Mouse (Mus musculus): ENCODE data around the gene Gimap1. TPM values are rescaled to one million over a fixed set of nuclear protein-coding genes. Genes with fewer than 3 reads are reported as not detected.

Gimap1 gene
- polyA plus RNA-seq, 1 experiment from 2014 or later = 6.1 TPM

DNA sequence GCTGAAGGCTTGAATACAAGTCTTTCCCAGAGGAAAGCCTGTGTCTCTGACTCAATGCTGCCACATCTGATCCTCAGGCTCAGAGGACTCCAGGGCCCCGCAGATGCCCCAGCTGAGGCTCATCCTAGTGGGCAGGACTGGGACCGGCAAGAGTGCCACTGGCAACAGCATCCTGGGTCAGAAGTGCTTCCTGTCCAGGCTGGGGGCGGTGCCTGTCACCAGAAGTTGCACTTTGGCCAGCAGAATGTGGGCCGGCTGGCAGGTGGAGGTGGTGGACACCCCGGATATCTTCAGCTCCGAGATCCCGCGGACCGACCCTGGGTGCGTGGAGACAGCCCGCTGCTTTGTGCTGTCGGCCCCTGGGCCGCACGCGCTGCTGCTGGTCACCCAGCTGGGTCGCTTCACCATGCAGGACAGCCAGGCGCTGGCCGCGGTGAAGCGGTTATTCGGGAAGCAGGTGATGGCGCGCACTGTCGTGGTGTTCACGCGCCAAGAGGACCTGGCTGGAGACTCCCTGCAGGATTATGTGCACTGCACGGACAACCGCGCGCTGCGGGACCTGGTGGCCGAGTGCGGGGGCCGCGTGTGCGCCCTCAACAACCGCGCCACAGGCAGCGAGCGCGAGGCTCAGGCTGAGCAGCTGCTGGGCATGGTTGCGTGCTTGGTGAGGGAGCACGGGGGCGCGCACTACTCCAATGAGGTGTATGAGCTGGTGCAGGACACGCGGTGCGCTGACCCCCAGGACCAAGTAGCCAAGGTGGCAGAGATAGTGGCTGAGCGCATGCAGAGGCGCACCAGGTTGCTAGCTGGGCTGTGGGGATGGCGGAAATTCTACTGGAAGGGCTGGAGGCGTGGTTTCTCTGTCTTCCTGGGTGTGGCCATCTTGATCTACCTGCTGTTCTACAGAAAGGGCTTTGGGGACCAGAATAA is 3.8 kb downstream of the Gimap1 start:
- H3K27ac ChIP-seq (ENCODE audit: low read depth, low read length) = no peak overlapping the region
- peak overlapping the region; percentile 49 for H3K4me3 ChIP-seq (ENCODE audit: low read depth, low read length)
- no peaks in the 10 kb centered on the region for H3K9me3 ChIP-seq (ENCODE audit: control insufficient read depth, low read length)
- no peaks in the 10 kb centered on the region; the same call in 1 of the 2 replicates for H3K4me1 ChIP-seq (replicated peaks; ENCODE audit: control insufficient read depth, insufficient read depth, low read length)
- 2% methylated on average over 49 of the region's 52 CpGs for WGBS
- no peaks in the 10 kb centered on the region for H3K36me3 ChIP-seq (ENCODE audit: control insufficient read depth, insufficient read depth, low read length)
- peaks cover 15% of the 10 kb centered on the region for H3K27me3 ChIP-seq (ENCODE audit: control insufficient read depth, insufficient read depth, low read length)
- peak; percentile 40 for DNase-seq (ENCODE audit: low spot score)
- ATAC-seq (ENCODE audit: low FRiP score) = peak; percentile 51; the same call in 1 of the 2 replicates
- H3K9ac ChIP-seq (ENCODE audit: low read depth, low read length) = peak overlapping the region; percentile 43
- peak overlapping the region; percentile 71 for H3K4me2 ChIP-seq (replicated peaks; ENCODE audit: low read depth, low read length)

DNA sequence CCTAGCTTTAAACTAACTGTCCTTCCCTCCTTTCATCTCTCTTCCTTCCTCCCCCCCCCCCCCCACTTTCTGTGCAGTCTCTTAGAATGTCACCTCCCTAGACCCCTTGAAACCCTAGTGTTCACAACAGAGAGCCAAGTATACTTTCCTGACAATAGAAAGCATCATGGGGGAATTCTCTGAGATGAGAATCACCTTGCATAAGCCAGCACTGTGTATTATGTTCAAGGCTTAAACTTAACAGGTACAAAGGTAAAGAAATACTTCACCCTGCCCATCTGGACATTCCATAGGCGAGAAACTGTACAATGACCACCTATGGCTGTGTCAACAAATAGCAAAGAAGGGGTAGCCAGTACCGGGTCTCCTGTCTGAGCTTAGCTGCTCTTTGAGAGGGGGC is 6.6 kb downstream of the Gimap1 start:
- DNase-seq (ENCODE audit: low spot score) (no peak), ATAC-seq (ENCODE audit: low FRiP score) (no peak)
- WGBS = 68% methylated on average over 2 of the region's 2 CpGs

DNA sequence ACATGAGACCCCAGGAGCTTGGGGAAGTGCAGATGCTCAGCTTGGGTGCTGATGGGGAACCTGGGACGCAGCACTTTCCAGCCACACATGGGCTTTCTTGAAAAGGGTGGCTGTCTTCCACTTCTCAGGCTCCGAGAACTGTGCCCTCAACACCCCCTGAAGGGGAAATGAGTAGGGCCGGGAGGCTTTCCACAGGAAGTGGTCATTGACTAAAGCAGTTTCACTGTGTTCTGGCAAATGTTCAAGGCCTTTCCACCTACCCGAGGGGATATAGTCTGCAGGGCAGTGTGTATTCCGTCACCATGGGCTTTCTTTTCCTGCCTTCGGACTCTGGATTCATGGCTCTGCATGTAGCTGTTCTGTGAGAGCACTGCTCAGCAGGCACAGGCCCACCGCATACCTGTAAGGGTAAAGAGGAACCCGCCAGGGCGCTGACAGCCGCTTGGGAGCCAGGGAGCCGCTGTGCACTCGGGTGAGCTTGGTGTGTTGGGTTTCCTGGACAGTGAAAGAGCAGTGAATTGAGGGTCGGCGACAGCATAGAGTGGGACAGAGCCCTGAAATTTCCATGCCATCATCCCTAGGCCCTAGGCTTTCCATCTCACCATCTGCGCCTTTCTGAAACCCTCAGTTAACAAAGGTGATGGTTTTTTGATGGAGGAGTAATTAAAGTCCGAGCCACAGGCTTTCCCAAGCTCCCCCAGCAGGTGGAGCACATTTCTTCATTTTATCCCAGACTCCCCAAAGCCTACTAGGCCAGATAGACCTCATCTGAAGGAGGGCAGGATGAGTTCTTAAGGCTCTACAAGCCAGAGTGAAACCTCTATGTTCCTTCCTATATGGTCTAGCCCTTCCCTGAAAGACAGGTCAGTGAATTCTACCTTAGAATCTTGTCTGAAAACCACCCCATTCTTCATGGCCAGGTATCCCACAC is 7.4 kb downstream of the Gimap1 start, which contains the start of gene Gimap5:
TSS of gene Gimap5 (plus strand) at position 239 of the 931 bp plus-strand sequence.
- no peak within 1 kb of the TSS for H3K4me2 ChIP-seq (replicated peaks; ENCODE audit: low read depth, low read length)
- H3K27me3 ChIP-seq (ENCODE audit: control insufficient read depth, insufficient read depth, low read length) = peaks cover 13% of the 10 kb centered on the region
- no peaks in the 10 kb centered on the region for H3K36me3 ChIP-seq (ENCODE audit: control insufficient read depth, insufficient read depth, low read length)
- no peak within 1 kb of the TSS for H3K27ac ChIP-seq (ENCODE audit: low read depth, low read length)
- H3K9ac ChIP-seq (ENCODE audit: low read depth, low read length) = no peak within 1 kb of the TSS
- whole genome bisulfite sequencing = 47% methylated on average over 16 of the region's 16 CpGs
- no peaks in the 10 kb centered on the region; the same call in 1 of the 2 replicates for H3K4me1 ChIP-seq (replicated peaks; ENCODE audit: control insufficient read depth, insufficient read depth, low read length)
- peak; percentile 66 for DNase-seq (ENCODE audit: low spot score)
- H3K9me3 ChIP-seq (ENCODE audit: control insufficient read depth, low read length) = no peaks in the 10 kb centered on the region
- H3K4me3 ChIP-seq (ENCODE audit: low read depth, low read length) = no peak within 1 kb of the TSS
- no peak for ATAC-seq (ENCODE audit: low FRiP score)

More for the DNA sequence above, 6.6 kb downstream of the Gimap1 start:
- H3K4me2 ChIP-seq (replicated peaks; ENCODE audit: low read depth, low read length) = no peak overlapping the region
- no peak overlapping the region for H3K9ac ChIP-seq (ENCODE audit: low read depth, low read length)
- H3K27ac ChIP-seq (ENCODE audit: low read depth, low read length) = no peak overlapping the region
- H3K4me3 ChIP-seq (ENCODE audit: low read depth, low read length) = no peak overlapping the region
- H3K27me3 ChIP-seq (ENCODE audit: control insufficient read depth, insufficient read depth, low read length) = peaks cover 14% of the 10 kb centered on the region
- no peaks in the 10 kb centered on the region for H3K36me3 ChIP-seq (ENCODE audit: control insufficient read depth, insufficient read depth, low read length)
- no peaks in the 10 kb centered on the region for H3K9me3 ChIP-seq (ENCODE audit: control insufficient read depth, low read length)
- H3K4me1 ChIP-seq (replicated peaks; ENCODE audit: control insufficient read depth, insufficient read depth, low read length) = no peaks in the 10 kb centered on the region; the same call in 1 of the 2 replicates

DNA sequence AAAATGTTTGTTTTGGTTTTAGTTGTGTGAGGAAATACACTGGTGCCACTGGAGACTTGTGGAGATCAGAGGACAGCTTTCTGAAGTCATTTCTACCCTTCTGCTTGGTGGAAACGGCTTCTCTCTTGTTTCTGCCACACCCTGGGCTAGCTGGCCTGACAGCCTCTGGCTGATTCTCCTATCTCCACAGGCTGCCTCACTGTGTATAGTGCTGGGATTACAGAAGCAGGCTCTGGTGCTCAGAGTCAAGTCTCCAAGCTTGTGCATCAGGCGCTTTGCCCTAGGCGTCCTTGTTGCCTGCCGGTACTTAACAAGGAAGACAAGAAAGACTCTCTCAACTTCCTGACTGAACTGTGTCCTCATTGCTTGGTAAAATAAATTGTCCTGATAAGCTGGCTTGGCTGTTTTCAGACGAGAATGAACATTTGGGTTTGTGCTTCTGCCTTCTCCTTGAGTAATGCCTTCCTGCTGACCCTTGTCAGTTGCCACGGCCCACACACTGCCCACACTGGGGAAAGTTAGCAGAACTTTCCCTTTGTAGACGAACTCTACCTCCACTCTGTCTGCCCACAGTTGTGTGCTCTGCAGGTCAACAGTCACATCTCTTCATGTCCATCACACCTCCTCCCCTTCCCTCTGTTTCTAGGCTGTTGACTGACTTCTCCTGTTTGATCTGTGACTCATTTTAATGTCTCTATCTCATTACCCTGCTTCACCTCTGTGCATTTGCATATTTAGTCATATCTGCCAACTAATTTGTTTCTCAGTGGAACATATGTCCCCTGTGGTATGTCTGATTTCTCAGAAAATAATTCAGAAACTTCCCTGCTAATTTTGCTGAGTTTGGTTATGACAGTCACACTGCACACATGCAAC is 8.5 kb downstream of the Gimap1 start:
- ATAC-seq (ENCODE audit: low FRiP score) = no peak
- no peak for DNase-seq (ENCODE audit: low spot score)
- peaks cover 9% of the 10 kb centered on the region for H3K27me3 ChIP-seq (ENCODE audit: control insufficient read depth, insufficient read depth, low read length)
- H3K4me2 ChIP-seq (replicated peaks; ENCODE audit: low read depth, low read length) = no peak overlapping the region
- no peak overlapping the region for H3K4me3 ChIP-seq (ENCODE audit: low read depth, low read length)
- H3K9me3 ChIP-seq (ENCODE audit: control insufficient read depth, low read length) = no peaks in the 10 kb centered on the region
- no peak overlapping the region for H3K9ac ChIP-seq (ENCODE audit: low read depth, low read length)
- H3K36me3 ChIP-seq (ENCODE audit: control insufficient read depth, insufficient read depth, low read length) = no peaks in the 10 kb centered on the region
- no peak overlapping the region for H3K27ac ChIP-seq (ENCODE audit: low read depth, low read length)
- 70% methylated on average over 7 of the region's 7 CpGs for WGBS
- H3K4me1 ChIP-seq (replicated peaks; ENCODE audit: control insufficient read depth, insufficient read depth, low read length) = no peaks in the 10 kb centered on the region; the same call in 1 of the 2 replicates

DNA sequence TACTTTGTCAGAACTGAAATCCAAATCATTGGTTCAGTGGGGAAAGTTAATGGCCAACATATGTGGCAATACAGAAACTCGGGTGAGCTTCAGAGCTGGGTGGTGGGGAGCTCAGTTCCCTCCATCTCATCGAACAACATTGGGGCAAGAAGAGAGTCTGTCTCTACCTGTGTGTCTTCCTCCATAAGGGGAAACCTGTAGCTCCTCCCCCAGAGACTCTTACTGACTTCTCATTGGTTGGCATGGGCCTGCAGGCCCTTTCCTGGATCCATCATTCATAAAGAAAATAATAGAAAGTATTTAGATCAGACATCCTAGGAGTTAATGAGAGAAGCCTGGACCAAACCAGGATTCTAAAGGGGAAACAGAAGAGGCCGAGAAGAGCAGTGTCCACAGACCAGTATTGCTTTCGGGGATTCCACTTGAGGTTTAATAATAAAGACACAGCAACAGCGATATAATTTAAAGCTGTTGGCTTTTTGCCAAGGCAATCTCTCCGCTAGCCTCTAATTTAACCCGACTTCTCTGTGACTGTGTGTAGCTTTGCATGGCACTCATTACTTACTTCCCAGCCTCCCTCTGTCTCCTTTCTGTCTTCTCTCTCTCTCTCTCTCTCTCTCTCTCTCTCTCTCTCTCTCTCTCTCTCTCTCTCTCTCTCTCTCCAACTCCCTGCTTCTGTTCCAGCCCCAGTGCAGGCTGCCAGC is 24.9 kb downstream of the Gimap1 start:
- Histone ChIP-seq H3K27ac (ENCODE audit: low read depth, low read length) (no peak overlapping the region), H3K4me2 (replicated peaks; ENCODE audit: low read depth, low read length) (no peak overlapping the region), H3K4me3 (ENCODE audit: low read depth, low read length) (no peak overlapping the region), H3K9me3 (ENCODE audit: control insufficient read depth, low read length) (no peaks in the 10 kb centered on the region), H3K27me3 (ENCODE audit: control insufficient read depth, insufficient read depth, low read length) (no peaks in the 10 kb centered on the region), H3K9ac (ENCODE audit: low read depth, low read length) (no peak overlapping the region), H3K36me3 (ENCODE audit: control insufficient read depth, insufficient read depth, low read length) (no peaks in the 10 kb centered on the region), H3K4me1 (replicated peaks; ENCODE audit: control insufficient read depth, insufficient read depth, low read length) (no peaks in the 10 kb centered on the region)
- WGBS = 89% methylated on average over 7 of the region's 7 CpGs
- no peak for ATAC-seq (ENCODE audit: low FRiP score)
- DNase-seq (ENCODE audit: low spot score) = no peak

DNA sequence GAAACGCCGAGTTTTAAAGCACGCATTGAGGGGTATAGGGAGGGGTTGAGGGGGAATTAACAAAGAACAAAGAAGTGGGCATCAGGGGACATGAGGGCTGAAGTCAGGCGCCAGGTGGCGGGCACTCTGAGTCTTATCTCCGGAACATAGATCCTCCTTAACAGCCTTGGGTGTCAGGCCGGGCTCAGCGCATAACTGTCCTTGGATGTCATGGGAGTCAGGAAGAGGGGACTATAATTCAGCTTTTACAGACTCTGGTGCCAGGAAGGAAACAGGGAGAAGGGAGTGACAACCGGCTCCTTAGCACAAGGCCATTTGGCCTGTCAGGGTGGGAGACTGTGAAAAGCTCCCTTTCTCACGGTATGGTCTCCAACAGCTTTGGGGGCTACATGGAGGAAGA is 25.6 kb downstream of the Gimap1 start:
- no peak for ATAC-seq (ENCODE audit: low FRiP score)
- H3K27ac ChIP-seq (ENCODE audit: low read depth, low read length) = no peak overlapping the region
- H3K9ac ChIP-seq (ENCODE audit: low read depth, low read length) = no peak overlapping the region
- H3K36me3 ChIP-seq (ENCODE audit: control insufficient read depth, insufficient read depth, low read length) = no peaks in the 10 kb centered on the region
- no peak overlapping the region for H3K4me2 ChIP-seq (replicated peaks; ENCODE audit: low read depth, low read length)
- 98% methylated on average over 10 of the region's 10 CpGs for WGBS
- no peak for DNase-seq (ENCODE audit: low spot score)
- H3K9me3 ChIP-seq (ENCODE audit: control insufficient read depth, low read length) = no peaks in the 10 kb centered on the region
- H3K27me3 ChIP-seq (ENCODE audit: control insufficient read depth, insufficient read depth, low read length) = no peaks in the 10 kb centered on the region
- H3K4me3 ChIP-seq (ENCODE audit: low read depth, low read length) = no peak overlapping the region
- no peaks in the 10 kb centered on the region for H3K4me1 ChIP-seq (replicated peaks; ENCODE audit: control insufficient read depth, insufficient read depth, low read length)

DNA sequence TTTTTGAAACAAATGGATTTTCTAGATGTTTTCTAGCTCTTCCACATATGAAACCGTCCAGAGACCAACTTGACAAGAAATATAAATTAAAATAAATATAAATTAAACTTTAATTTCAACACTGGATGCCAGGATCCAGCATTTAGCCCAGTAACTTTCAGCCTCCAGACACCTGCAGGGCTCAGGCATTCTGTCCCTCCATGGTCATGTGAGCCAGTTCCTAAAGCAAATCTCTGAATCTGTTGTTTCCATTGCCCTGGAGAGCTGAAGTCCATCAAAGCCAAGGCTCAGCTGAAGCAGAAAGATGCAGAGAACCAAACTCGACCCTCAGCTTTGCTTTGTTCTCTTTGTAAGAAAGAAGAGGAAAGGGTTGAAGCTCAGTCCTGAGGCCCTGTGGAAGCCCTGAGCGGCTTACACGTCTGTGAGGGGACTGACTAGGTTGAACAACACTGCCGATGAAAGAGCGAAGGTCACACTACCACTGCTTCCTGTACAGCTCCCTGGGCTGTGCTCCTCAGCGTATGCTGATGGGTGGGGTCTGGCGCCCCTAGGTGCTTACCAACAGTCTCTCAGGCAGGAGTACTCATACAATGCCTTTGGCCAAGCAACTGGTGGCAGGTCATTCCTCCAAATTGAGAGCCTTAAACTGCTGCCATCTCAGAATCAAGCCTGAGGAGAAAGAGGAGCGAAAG is 29.5 kb downstream of the Gimap1 start:
- DNase-seq (ENCODE audit: low spot score) (no peak), ATAC-seq (ENCODE audit: low FRiP score) (no peak)
- H3K4me3 ChIP-seq (ENCODE audit: low read depth, low read length) = no peak overlapping the region
- 76% methylated on average over 9 of the region's 9 CpGs for WGBS
- H3K36me3 ChIP-seq (ENCODE audit: control insufficient read depth, insufficient read depth, low read length) = no peaks in the 10 kb centered on the region
- no peak overlapping the region for H3K9ac ChIP-seq (ENCODE audit: low read depth, low read length)
- H3K27me3 ChIP-seq (ENCODE audit: control insufficient read depth, insufficient read depth, low read length) = no peaks in the 10 kb centered on the region
- no peak overlapping the region for H3K4me2 ChIP-seq (replicated peaks; ENCODE audit: low read depth, low read length)
- H3K9me3 ChIP-seq (ENCODE audit: control insufficient read depth, low read length) = no peaks in the 10 kb centered on the region
- no peak overlapping the region for H3K27ac ChIP-seq (ENCODE audit: low read depth, low read length)
- no peaks in the 10 kb centered on the region for H3K4me1 ChIP-seq (replicated peaks; ENCODE audit: control insufficient read depth, insufficient read depth, low read length)
